Mouse (Mus musculus) heart, embryonic 11.5 days (tissue): Measurements from ENCODE around the gene Gm20873. TPM values are rescaled to one million over a fixed set of nuclear protein-coding genes. Genes with fewer than 3 reads are reported as not detected.
"Not testable (repeated sequence)": the region's sequence is repeated elsewhere in the genome, so short reads cannot be mapped to it uniquely, and the experiment has no call there.

Experiments
- ATAC-seq: fragments of 200-750 bp; cut with Nextera tagmentation; replicated peaks from 2 replicates; pipeline ENCODE4 v1.8.0; 2017; ENCODE audit warnings: moderate library complexity; ENCODE audit not compliant: insufficient number of reproducible peaks, low FRiP score, low TSS enrichment
- H3K27ac ChIP-seq: fragments of 300-500 bp; sonication (generic); 2 replicates; pipeline ENCODE4 v1.5.1; 2014; ENCODE audit warnings: mild to moderate bottlenecking, low read depth, low read length
- H3K27me3 ChIP-seq: fragments of 300-500 bp; sonication (generic); 2 replicates; pipeline ENCODE4 v1.6.1; 2014; ENCODE audit warnings: mild to moderate bottlenecking, low read length, mixed read lengths; ENCODE audit not compliant: control insufficient read depth, insufficient read depth
- H3K36me3 ChIP-seq: fragments of 300-500 bp; sonication (generic); 2 replicates; pipeline ENCODE4 v1.6.1; 2014; ENCODE audit warnings: mild to moderate bottlenecking, low read length, moderate library complexity, mixed read lengths; ENCODE audit not compliant: control insufficient read depth, insufficient read depth
- H3K4me1 ChIP-seq: fragments of 300-500 bp; sonication (generic); 2 replicates; pipeline ENCODE4 v1.6.1; 2014; ENCODE audit warnings: low read length; ENCODE audit not compliant: control insufficient read depth, insufficient read depth
- H3K4me2 ChIP-seq: fragments of 300-500 bp; sonication (generic); 2 replicates; pipeline ENCODE4 v1.6.1; 2014; ENCODE audit warnings: mild to moderate bottlenecking, moderate library complexity
- H3K4me3 ChIP-seq: fragments of 300-500 bp; sonication (generic); 2 replicates; pipeline ENCODE4 v1.5.1; 2014; ENCODE audit warnings: low read depth, low read length
- H3K9ac ChIP-seq: fragments of 300-500 bp; sonication (generic); 2 replicates; pipeline ENCODE4 v1.6.1; 2014; ENCODE audit warnings: mild to moderate bottlenecking, low read depth, low read length, moderate library complexity
- H3K9me3 ChIP-seq: fragments of 300-500 bp; sonication (generic); replicated peaks from 2 replicates; pipeline ENCODE4 v1.6.1; 2016; ENCODE audit warnings: low read length; ENCODE audit not compliant: control insufficient read depth
- WGBS: fragments of 180-500 bp; shearing (Covaris S2); extraction: QIAGEN DNeasy Blood & Tissue Kit; methylation state at CpG from one replicate; pipeline ENCODE4 v1.1.7; 2014; ENCODE audit not compliant: insufficient replicate concordance; 5-methylcytosine and 5-hydroxymethylcytosine counted together
- polyA plus RNA-seq: library from polyadenylated mRNA; unstranded; fragments of >200 nt; fragmentation: Nextera tagmentation; extraction: Ambion mirVana; gene quantifications from 2 replicates; pipeline ENCODE4 v1.2.1, GENCODE M21; 2014

Gene Gm20873
- not detected in 2 replicates for polyA plus RNA-seq

GRCm38 (mm10) chrY:6266798-6267197 is at the start of gene Gm20873:
Gene Gm20873, plus strand, starts transcription at chrY:6267098.
- H3K4me3 ChIP-seq, H3K27ac ChIP-seq, H3K9me3 ChIP-seq, H3K36me3 ChIP-seq, H3K9ac ChIP-seq, H3K4me2 ChIP-seq, H3K27me3 ChIP-seq, ATAC-seq, H3K4me1 ChIP-seq: not testable (repeated sequence)

- not testable (repeated sequence) for H3K4me3 ChIP-seq, H3K9ac ChIP-seq, H3K27ac ChIP-seq, H3K4me1 ChIP-seq, H3K4me2 ChIP-seq, H3K9me3 ChIP-seq, H3K36me3 ChIP-seq, ATAC-seq, H3K27me3 ChIP-seq
- 69% methylated on average over 2 of the region's 3 CpGs for WGBS
Observed at GRCm38 (mm10) chrY:6237895-6238294, 29.0 kb upstream of the Gm20873 start, which contains the start of gene Gm21746. Gene Gm21746, minus strand, starts transcription at chrY:6237995.

Other genes with a start within 250 kb of the Gm20873 start
- not detected in 2 replicates for gene Gm21746, start 29.1 kb upstream of the Gm20873 start, polyA plus RNA-seq